Mouse (Mus musculus) layer of hippocampus, postnatal 14 days (tissue): ENCODE results near the gene Pdcl3. TPM values are rescaled to one million over a fixed set of nuclear protein-coding genes. Genes with fewer than 3 reads are reported as not detected.

ENCODE experiments used
- DNase-seq, 2 experiments: peaks; one replicate each; pipeline ENCODE4 v3.0.0; 2021 to 2022; ENCODE audit warnings: low spot score in 2 of 2, mixed read lengths in 1 of 2
- long read RNA-seq, 2 experiments: library from polyadenylated mRNA; stranded (forward); transcript quantifications; one replicate each; pipeline ENCODE4 v2.0.0; 2021
- total RNA-seq, 2 experiments: library from RNA; stranded (reverse); gene quantifications; 2 replicates each; pipeline ENCODE4 v1.2.3; 2021

Gene Pdcl3
- total RNA-seq = 10 to 100 TPM; 36.4 to 41.6 TPM
- long read RNA-seq, experiment 1, transcript Pdcl3-201 (6 exons, 3,914 nt) = major isoform, 21 of 23 reads
- long read RNA-seq, experiment 1, partial matches to known transcripts = 0 of 23 reads
- long read RNA-seq, experiment 1, other reads (novel, unspliced or antisense) = 2 of 23 reads
- long read RNA-seq, experiment 2, transcript Pdcl3-201 (6 exons, 3,914 nt) = major isoform, 40 of 47 reads
- long read RNA-seq, experiment 2, partial matches to known transcripts = 3 of 47 reads
- long read RNA-seq, experiment 2, other reads (novel, unspliced or antisense) = 4 of 47 reads

GRCm38 (mm10) chr1:38985308-38985707 lies at the start of gene Pdcl3:
Gene Pdcl3 (plus strand): TSS chr1:38985608.
- DNase-seq = no peak

- DNase-seq = no peak
Measured at GRCm38 (mm10) chr1:38936780-38937179, 48.6 kb upstream of the Pdcl3 start.

DNA sequence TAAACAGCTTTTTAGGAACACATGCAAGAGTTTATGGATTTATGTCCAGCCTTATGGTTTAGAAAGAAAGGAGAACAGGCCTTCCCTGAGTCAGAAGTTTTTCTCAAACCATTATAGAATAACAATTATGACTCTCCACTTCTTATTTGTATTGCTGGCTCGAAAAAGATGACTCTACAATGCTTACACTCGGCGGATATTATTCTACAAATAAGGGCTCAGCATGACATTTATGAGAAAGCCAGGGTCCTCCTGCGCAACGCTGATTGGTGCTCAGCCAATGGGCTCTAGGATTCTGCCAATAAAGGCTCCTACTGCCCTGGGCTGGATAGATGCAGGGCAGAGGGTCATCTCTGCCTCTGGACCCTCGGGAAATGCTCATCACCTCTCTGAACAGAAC lies 46.6 kb upstream of the Pdcl3 start, which contains the start of gene Nms:
Gene Nms (plus strand): TSS at position 301 of the 400 bp plus-strand sequence.
- no peak for DNase-seq

- DNase-seq = no peak
Measured at GRCm38 (mm10) chr1:38939608-38940007, 45.8 kb upstream of the Pdcl3 start.

DNA sequence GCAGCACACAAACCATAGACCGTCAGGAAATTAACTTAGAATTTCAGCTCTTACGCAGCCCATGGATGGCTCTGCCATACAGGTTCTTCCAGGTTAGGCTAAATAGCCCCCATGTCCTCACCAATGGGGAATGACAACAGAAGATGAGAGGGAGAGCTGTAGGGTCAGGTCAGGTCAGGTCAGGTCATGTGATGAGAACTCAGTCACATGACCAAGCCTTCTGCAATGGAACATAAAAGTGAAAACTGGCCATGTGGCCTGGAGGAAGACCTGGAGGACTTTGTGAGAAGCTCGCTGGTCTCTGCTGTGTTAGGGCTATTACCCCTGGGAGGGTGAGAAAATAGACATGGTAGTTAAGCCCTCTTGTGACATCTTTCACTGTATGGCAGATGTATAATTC lies 29.0 kb upstream of the Pdcl3 start:
- DNase-seq = no peak

GRCm38 (mm10) chr1:38969116-38969515 lies 16.3 kb upstream of the Pdcl3 start:
- no peak for DNase-seq

GRCm38 (mm10) chr1:38971712-38972111 lies 13.7 kb upstream of the Pdcl3 start:
- no peak for DNase-seq

DNA sequence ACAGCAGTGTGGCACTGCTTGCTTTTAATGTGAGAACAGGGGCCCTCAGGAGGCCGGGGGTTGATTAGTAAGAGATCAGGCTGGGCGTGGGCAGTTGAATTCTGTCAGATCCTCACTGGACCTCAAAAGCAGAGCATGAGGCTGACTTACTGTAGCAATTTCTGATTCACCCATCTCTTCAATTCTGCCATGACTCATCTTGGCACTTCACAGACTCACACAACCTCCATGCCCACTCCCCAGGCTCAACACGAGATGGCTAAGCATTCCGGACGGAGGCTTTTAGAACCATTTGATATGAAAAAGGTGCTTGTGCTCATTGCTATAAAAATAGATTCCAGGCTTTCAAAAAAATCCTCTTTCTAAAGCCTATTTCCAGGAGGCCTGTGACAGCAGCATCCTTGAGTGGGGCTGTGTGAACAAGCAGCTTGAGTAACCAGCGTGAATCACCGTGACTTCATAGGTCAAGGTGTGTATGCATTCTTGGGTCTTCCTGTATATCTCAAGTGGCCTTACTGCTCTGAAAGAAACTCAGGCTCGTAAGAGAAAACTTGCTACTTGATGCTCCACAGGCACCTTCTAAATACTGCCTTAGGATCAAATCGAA lies 12.3 kb upstream of the Pdcl3 start:
- no peak for DNase-seq

DNA sequence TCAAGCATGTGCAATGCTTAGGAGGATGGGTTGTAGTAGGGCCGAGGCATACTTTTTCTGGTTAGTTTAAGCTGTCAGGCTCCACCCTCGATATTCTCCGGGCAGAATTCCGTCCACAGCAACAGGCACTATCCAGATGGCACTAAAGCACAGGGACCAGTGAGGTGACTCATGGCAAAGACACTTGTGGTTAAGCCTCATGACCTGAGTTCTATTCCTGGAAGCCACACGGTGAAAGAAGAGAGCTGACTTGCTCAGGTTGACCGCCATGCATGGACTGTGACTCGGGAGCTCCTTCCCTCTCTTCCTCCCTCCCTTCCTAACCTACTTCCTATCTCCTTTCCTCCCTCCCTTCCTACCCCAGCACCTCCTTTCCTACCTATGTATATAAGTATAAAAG lies 5.5 kb upstream of the Pdcl3 start:
- DNase-seq = no peak

- DNase-seq = no peak
Measured at GRCm38 (mm10) chr1:38983870-38984269, 1.5 kb upstream of the Pdcl3 start.

DNA sequence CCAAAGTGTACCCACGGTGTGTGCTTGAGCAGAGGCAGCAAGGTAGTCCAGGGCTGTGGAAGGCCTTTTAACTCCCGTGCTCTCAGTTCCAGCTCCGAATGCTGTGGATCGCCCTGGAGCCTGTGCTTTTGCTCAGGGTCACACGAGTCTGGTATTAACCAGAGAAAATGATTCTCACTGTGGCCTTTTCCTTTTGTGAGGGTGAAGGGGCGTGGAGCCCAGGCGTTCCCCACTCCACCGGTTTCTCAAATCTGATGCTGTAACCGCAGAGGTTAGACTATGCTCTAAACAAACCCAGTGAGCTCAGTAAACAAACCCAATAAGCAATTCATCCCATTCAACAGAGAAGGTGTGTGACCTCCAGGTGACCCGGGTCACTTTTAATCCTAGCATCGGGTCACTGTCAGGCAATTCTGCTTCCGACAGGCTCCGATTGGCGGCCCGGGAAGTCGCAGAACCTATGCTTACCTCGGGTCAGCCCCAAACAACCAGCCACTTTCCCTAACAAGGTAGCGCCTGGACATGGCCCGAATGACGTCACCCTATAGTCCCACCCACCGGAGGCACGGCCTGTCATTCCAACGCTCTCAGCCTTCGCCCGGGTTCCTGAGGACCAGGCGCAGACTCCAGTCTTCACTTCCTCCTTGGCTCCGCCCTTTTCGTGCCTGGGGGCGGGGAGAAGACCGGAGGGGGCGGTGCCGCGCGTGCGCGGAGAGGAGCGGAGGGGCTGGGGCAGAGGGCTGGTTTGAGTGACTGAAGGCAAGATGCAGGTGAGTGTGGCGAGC lies 1.9 kb downstream of the Pdcl3 start:
- DNase-seq = peak; percentile 93 to 94

DNA sequence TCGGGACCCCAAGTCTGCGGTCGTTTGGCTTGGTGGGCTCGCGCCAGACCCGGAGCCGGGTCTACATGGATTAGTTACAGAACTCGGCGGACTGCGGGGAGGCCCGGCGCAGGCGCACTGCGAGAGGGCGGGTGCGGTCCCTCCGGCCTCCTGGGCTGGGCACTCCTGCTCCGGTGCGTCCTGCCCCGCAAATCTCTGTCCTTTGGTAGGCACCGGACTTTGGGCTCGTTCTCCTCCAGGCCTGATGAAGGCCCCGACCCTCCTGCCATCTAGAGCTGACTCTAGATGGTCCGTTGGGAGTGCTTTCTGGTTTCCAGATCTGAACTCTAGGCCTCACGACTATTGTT lies 2.4 kb downstream of the Pdcl3 start:
- DNase-seq = no peak

DNA sequence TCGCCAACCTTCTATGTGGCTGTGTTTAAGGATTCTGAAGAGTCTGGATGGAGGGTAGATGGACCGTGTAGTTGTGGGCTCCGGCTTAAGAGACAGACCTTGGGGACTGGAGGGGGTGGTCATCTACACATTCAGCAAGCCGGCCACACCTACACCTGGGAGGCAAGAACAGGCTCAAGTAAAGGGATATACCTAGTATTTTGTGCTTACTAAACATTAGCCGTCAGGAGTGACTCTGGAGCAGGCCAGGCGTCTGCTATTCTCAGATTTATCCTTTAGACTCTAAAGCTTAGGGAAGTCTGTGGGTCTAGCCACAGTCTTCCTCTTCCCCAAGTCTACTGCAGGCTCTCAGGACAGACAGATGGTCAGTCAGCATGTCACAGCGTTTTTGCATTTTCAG lies 2.9 kb downstream of the Pdcl3 start:
- DNase-seq = no peak

DNA sequence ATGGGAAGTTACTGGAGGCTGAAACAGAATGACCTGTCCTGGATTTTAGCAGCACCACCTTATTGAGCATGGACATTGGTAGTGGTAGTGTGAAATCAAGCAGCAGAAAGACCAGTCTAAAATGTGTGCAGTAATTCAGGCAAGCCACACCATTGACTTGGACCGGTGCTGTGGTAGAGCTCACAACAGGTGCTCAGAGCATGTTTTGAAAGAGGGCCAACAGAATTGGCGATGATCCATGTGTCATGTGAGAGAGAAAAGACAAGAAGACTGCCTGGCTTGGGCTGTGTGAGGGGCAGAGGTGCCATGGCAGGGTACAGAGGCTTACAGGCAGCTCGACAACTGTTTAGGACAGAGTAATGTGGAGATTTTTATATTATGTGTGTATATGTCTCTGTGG lies 7.0 kb downstream of the Pdcl3 start:
- DNase-seq = no peak

DNA sequence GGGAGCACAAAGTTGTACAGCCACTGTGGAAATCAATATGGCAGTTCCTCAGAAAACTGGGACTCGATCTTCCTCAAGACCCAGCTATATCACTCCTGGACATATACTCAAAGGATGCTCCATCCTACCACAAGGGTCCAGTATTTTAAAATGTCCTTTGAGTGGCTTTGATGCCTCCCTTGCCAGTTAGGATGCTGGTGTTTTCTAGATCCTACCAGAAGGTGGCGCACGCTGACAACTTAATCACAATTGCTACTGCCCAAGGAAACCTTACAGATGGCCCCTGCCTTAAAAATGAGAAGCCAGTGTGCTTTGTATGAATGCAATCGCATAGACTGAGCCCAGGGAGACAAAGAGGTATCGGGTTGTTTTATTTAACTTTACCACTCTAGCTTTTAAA lies 15.7 kb downstream of the Pdcl3 start:
- DNase-seq = peak; percentile 81 to 86

DNA sequence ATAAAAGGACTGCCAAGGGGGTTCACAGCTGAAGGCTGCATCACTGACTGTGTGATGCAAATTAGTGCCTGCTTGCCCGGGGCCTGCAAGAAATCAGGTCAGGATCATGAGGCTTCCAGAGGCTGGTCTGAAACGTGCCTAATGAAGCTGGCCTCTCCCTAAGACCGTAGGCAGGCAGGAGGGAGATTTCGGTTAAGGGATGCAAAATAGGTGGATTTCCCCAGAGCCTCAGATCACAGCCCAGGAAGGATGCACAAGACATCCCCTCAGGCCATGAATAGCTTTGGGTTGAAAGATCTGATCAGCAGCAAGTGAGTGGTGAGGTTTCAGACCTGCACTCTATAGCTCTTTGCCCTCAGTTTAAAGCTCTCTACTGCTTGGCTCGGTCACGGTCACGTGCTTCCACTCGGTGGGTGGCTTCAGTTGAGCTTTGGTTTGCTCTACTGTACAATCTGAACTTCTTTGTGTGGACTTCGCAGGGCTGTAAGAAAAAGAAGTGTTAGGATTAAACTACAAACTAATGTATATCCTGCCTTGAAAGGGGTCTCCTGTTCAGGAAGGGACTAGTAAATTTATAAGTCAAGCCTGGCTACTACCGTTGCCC lies 20.4 kb downstream of the Pdcl3 start:
- DNase-seq = no peak

GRCm38 (mm10) chr1:39006830-39007829 lies 21.7 kb downstream of the Pdcl3 start:
- no peak for DNase-seq

DNA sequence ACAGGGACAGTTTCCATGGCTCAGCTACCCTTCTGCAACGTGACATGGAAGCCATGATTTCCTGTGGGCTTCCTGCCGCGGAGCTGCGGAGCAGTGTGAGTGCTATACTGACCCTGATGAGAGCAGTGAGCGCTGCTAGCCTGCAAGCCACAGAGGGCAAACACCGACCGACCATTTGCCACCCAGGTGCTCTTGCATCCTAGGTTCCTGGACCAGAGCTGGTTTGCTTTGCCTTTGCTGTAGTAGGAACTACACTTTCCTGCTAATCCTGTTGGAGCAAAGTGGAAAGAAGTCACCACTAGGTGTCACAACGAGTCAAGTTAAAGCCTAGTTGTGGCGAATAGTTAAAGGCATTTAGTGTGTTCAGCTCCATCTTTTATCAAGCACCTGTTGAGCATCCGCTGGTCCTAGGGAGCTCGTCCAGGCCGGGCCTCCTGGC lies 25.2 kb downstream of the Pdcl3 start:
- peak; percentile 79 to 93 for DNase-seq

- no peak for DNase-seq
Measured at GRCm38 (mm10) chr1:39012576-39012975, 27.2 kb downstream of the Pdcl3 start.

- DNase-seq = peak; percentile 33 to 41
Measured at GRCm38 (mm10) chr1:39013843-39014242, 28.4 kb downstream of the Pdcl3 start.

GRCm38 (mm10) chr1:39015529-39015928 lies 30.1 kb downstream of the Pdcl3 start:
- DNase-seq = no peak
